Mouse (Mus musculus) hematopoietic multipotent progenitor cell, adult 10-12 weeks (in vitro differentiated cells): ENCODE results near the gene 9130204L05Rik. TPM values are rescaled to one million over a fixed set of nuclear protein-coding genes. Genes with fewer than 3 reads are reported as not detected.

Source experiments
- polyA plus RNA-seq: library from polyadenylated mRNA; stranded (reverse); fragments of >175 nt; gene quantifications from 2 replicates; pipeline ENCODE4 v1.2.3, GENCODE M21; 2012; ENCODE audit warnings: low replicate concordance

Gene 9130204L05Rik
- polyA plus RNA-seq = not detected in 2 replicates

GRCm38 (mm10) chr3:91090703-91091102, at the start of gene 9130204L05Rik:
TSS of gene 9130204L05Rik (minus strand) at chr3:91090803.

